In the genomic region with DNA sequence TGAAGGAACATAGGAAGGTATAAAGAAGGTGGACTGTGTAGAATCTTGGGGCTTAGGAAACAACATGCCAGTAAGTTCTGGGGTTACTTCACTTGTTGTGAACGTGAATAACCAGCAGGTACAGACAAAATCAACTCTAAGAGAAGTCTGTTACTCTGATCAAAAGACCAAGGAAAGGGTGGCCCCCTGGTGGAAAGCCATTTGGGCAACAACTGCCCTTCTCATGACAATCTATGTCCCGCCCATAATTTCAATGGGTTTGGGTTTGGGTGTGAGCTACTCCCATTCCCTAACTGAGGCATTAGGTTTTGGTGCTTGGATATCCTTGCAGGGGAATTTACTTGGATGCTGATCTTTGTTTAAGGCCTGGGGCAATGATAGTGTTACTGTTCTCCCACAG, we compare ENCODE assay signal across 24 mouse cellular contexts. TPM values are rescaled to one million over a fixed set of nuclear protein-coding genes. Genes with fewer than 3 reads are reported as not detected.
"Had no signal": no experiment of that assay in that cellular context is flagged by ENCODE, and none has a peak within 500 bp of the region (broad histone marks: within the 10 kb centered on the region; RNA-seq: fewer than 3 reads in every experiment).

No protein-coding gene starts in this region.

- H3K4me2 ChIP-seq: limb, embryonic 13.5 days; liver, embryonic 13.5 days; lung, embryonic 14.5 days; midbrain, embryonic 12.5 days had no signal

- H3K9ac ChIP-seq: limb, embryonic 13.5 days; liver, embryonic 13.5 days; lung, embryonic 14.5 days; midbrain, embryonic 12.5 days had no signal

- H3K27me3 ChIP-seq: limb, embryonic 13.5 days; liver, embryonic 13.5 days; midbrain, embryonic 12.5 days had no signal

- H3K36me3 ChIP-seq: limb, embryonic 10.5 days; limb, embryonic 13.5 days; liver, embryonic 13.5 days; midbrain, embryonic 12.5 days had no signal

- H3K27ac ChIP-seq: limb, embryonic 10.5 days; limb, embryonic 13.5 days; liver, embryonic 13.5 days; macrophage; midbrain, embryonic 12.5 days had no signal

- H3K4me1 ChIP-seq: limb, embryonic 10.5 days; limb, embryonic 13.5 days; liver, embryonic 13.5 days; midbrain, embryonic 12.5 days had no signal

- H3K9me3 ChIP-seq: limb, embryonic 10.5 days; limb, embryonic 13.5 days; liver, embryonic 13.5 days; midbrain, embryonic 12.5 days had no signal

- DNase-seq: kidney, adult 9 months; kidney, postnatal 14 days; kidney, postnatal 4 days; liver; liver, embryonic 13.5 days; lung, embryonic 14.5 days; right cerebral cortex, postnatal 14 days; right cerebral cortex, postnatal 4 days; thymus, postnatal 36 days had no signal

- ATAC-seq: lung, postnatal 0 days; midbrain, embryonic 16.5 days had no signal

- H3K4me3 ChIP-seq: limb, embryonic 10.5 days; limb, embryonic 13.5 days; liver, embryonic 13.5 days; midbrain, embryonic 12.5 days; myocyte had no signal

RNA-seq across cellular contexts. Expression of a gene that starts 10.7 kb away (rescaled TPM):
- total RNA-seq: layer of hippocampus, adult 18-20 months; layer of hippocampus, postnatal 14 days; left cerebral cortex, adult 18-20 months; left cerebral cortex, postnatal 25 days; megakaryocyte, adult 5-6 weeks; monocyte, adult 5-6 weeks had no signal
- polyA plus RNA-seq: macrophage had no signal

RNA-seq across cellular contexts. Expression of a gene that starts 50.6 kb away (rescaled TPM):
- total RNA-seq: megakaryocyte, adult 5-6 weeks; monocyte, adult 5-6 weeks had no signal
- polyA plus RNA-seq: limb, embryonic 10.5 days; liver, embryonic 13.5 days; liver, embryonic 16.5 days; lung, embryonic 14.5 days; lung, postnatal 0 days; macrophage; myocyte; urinary bladder, adult 2 months had no signal
